Mouse (Mus musculus) frontal cortex, adult (tissue): ENCODE data around the gene Slc47a1.

ENCODE experiments used
- ATAC-seq: cut with Nextera tagmentation; 2 replicates; pipeline ENCODE4 v1.9.2; 2017; ENCODE audit warnings: mild to moderate bottlenecking, moderate library complexity, mixed read lengths; ENCODE audit not compliant: low TSS enrichment

Gene Slc47a1

GRCm38 (mm10) chr11:61368668-61369067 is 9.5 kb downstream of the Slc47a1 start:
- ATAC-seq = no peak

DNA sequence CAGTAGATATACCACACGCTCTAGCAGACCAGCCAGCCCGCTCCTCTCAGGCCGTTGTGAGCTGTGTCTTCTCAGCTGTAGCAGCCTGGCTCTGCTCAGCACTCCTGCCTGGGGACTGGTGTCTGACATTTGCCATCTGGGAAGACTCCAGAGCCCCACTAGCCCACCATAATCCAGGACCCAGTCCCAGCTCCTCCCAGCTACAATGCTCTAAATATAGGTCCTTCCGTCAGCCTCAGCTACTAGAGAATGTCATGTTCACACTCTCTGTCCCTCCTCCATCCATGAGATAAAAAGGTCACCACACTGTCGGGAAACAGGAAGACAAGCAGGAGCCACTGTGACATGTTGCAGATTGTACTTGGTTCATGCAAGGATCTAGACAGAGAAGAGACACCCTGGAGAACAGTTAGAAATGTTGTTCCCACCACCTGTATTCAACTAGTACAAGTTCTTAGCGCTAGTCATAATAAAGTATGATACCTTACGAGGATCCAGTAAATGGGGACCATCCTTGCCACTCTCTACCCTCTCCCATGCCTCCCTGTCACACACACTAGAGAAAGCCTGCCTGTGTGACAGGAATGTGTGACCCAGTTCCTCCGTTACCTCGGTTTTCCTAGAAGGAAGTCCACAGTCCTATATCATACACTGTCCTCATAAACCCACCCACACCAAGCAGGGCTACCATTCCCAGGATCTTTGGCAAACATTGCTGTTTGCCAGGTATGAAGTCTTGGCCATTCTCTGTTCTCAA is 11.4 kb downstream of the Slc47a1 start:
- ATAC-seq = no peak

GRCm38 (mm10) chr11:61365938-61366337 is 12.2 kb downstream of the Slc47a1 start:
- no peak for ATAC-seq

DNA sequence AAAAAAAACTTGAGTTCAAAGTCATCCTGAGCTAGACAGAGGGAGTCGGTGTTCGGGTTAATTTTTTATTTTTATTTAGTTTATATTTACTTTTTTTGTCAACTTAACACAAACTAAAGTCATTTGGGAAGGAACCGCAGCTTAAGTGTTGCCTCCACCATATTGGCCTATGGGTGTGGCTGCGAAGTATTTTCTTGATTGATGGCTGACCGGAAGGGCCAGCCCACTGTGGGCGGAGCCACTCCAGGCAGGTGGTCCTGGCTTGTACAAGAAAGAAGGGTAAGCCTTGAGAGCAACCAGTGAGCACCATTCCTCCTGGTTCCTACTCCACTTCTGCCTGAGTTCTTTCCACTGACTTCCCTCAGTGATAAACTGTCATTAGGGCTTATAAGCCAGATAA is 14.0 kb downstream of the Slc47a1 start:
- no peak for ATAC-seq

GRCm38 (mm10) chr11:61361515-61362190 is 16.5 kb downstream of the Slc47a1 start:
- ATAC-seq = no peak

- no peak for ATAC-seq
Observed at GRCm38 (mm10) chr11:61356600-61356999, 21.5 kb downstream of the Slc47a1 start.

DNA sequence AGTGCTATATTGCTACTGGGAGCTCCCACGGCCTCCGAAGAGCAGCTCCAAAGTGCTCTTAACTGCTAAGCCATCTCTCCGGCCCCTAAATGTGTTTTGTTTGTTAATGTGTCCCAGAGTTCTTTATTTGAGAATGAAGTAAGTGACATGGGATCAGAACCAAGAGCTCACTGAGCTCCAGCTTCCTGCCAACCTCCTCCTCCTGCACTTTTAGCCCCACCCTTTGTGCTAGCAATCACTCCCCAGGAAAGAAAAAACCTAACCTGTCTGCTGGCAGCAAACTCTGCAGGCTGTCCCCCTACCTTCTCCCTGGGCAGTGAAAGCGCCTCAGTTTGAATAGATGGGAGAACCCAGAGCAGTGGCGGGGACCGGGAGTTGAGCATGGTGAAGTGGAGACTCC is 22.0 kb downstream of the Slc47a1 start:
- ATAC-seq = no peak

- no peak for ATAC-seq
Observed at GRCm38 (mm10) chr11:61355351-61355750, 22.8 kb downstream of the Slc47a1 start.

DNA sequence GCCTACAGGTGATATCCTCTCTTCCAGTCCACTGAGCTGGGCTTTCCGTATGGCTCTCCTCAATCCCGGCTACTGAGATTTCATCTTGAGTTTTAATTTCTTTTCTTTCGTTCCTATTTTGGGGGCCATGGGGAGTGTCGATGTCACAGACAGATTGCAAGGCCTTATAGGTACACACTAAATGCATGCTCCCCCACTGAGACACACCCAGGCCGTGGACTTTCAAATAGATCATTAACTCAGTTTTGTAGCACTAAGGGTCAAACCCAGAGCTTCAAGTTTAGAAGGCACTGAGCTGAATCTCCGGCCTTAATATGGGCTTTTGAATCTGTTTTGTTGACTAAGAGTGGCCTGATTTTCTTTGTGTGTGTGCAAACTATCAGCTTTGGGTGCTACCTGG is 23.8 kb downstream of the Slc47a1 start:
- no peak for ATAC-seq

- no peak for ATAC-seq
Observed at GRCm38 (mm10) chr11:61353038-61353437, 25.1 kb downstream of the Slc47a1 start.

GRCm38 (mm10) chr11:61352138-61352651 is 25.9 kb downstream of the Slc47a1 start:
- no peak for ATAC-seq

DNA sequence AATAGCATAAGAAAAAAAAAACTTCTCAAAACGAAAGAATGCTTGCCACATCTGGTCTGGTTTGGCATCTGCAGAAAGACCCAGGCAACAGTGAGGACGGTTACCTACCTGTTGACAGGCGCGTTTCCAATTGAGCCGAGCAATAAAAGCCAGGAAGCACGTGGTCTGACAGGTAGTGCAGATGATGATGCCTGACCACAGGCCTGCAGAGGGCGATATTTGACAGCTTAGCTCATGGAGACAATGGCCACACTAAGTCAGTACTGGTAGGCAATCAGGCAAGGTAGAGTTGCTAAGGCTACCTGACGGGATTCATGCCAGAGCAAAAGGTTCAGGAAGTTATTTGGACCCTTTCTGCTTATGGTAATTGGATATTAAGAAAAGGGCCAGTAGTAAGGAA is 28.8 kb downstream of the Slc47a1 start:
- ATAC-seq = no peak; the same call in 1 of the 2 replicates

- ATAC-seq = no peak
Observed at GRCm38 (mm10) chr11:61346133-61346532, 32.0 kb downstream of the Slc47a1 start.

GRCm38 (mm10) chr11:61342505-61343420 is 35.4 kb downstream of the Slc47a1 start, which contains the start of gene Slc47a2:
Slc47a2 (minus strand) TSS chr11:61342860.
- no peak for ATAC-seq

GRCm38 (mm10) chr11:61341971-61342370 is 36.2 kb downstream of the Slc47a1 start:
- ATAC-seq = no peak

GRCm38 (mm10) chr11:61341233-61341632 is 36.9 kb downstream of the Slc47a1 start:
- ATAC-seq = no peak

DNA sequence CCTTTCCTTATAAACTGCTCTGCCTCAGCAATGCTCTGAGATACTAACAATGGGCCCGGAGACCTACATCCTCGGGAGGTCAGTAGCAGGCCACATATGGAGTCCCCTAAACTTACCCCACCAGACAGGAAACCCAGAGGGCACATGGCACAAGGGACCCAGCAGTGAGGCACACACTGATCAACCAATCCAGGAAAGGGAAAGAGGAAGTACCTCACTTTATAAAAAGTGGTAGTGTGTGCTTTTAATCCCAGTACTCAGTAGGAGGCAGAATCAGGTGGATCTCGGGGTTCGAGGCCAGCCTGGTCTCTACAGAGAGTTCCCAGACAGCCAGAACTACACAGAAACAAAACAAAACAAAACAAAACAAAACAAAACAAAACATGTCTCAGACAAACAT is 37.8 kb downstream of the Slc47a1 start:
- ATAC-seq = no peak

- no peak for ATAC-seq
Observed at GRCm38 (mm10) chr11:61337586-61337985, 40.6 kb downstream of the Slc47a1 start.

DNA sequence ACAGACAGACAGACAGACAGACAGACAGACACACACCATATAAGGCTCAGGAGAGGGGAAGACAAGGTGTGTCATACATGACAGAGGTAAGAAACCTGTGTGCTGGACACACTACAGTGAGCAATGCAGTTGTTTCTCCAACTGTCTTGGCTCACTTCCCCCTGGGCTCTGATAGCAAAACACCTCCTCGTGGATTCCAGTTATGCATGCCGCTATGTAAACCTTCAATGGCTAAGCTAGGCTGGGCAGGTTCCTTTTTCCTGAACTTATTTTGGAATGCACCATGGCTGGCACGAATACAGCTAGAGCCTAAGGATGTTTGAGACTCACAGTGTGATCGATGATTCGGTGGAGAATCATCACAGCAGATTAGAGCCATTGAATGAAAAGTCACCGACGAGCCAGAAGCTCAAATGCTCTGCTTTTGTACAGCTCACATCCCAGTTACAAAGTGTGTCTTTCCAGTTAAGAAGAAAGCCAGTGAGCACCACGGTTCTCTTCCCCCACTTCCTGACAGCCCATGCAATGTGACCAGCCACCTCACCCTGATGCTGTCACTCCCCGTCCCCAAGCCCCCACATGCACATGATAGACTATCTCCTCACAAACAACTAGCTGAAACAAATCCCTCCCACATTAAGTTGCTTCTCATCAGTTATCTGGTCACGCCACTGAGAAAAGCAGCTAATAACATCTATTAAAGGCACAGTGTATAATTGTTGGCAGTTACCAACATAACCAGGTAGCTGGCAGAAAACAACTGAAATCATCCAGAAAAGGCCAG is 57.0 kb downstream of the Slc47a1 start:
- ATAC-seq = no peak

DNA sequence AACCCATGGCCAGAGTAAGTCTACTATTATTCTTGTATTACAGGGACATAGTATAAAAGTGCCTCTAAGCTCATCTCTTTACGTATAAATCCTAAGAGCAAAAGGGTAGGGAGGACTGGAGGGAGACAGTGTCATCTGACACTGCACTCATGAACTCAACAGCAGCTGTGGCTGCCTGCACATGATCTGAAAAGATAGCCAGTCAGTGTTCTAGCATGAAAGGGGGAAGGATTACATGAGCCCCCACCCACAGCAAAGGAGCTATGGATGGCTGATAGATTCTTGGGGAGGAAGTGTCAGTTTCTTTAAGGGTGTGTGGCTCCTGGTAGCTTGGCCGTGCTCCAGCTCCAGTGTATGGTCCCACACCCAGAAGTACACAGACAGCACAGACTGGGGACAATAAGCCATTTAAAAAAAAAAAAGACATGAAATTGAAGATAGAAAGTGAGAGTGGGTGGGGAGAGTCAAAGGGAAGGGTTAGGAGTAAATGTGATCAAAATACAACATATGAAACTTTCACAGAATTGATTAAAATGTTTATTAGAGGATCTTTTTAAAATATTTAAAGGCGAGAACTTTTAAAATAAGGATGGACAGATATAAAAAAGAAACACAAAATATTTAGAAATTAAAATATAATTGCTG is 58.1 kb downstream of the Slc47a1 start:
- no peak for ATAC-seq
